11 mouse cellular contexts compared by ENCODE assay signal in the genomic region with DNA sequence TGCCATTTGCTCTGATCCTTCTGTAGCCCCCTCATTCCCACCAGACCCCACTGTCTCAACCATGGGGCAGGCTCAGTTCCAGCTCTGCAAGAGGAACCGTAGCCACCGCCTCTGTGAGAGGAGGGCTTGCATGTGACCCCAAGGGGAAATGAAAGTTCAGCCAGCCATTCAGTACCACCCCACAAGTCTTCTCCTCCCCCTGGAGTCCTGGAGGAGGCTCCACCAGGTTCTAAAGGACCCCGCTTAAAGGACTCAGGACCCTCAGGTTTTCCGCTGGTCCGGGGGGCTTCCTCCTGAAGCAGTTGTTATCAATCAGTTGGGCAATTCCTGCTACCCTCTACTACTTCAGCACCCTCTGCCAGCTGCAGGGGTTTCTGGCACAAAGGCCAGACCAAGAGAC. TPM values are rescaled to one million over a fixed set of nuclear protein-coding genes. Genes with fewer than 3 reads are reported as not detected.
A peak's percentile ranks its signal among the peaks of the same experiment; 100 is the strongest.
DNase-seq lines count a peak whose midpoint lies in the region; ATAC-seq and TF ChIP-seq lines count a peak whose summit lies in the region.
"Had no signal": no experiment of that assay in that cellular context is flagged by ENCODE, and none has a peak within 500 bp of the region (broad histone marks: within the 10 kb centered on the region; RNA-seq: fewer than 3 reads in every experiment).

No protein-coding gene starts in this region.

- peaks cover 48% of the 10 kb centered on the region for H3K4me1 ChIP-seq in embryonic facial prominence, embryonic 13.5 days
- peaks cover 57% of the 10 kb centered on the region for H3K4me1 ChIP-seq in liver, embryonic 12.5 days

- peaks cover 5% of the 10 kb centered on the region; the same call in 1 of the 2 replicates for H3K27me3 ChIP-seq in embryonic facial prominence, embryonic 13.5 days
- 0 out of 2 replicates have a peak, but pooled peaks cover 4% of the 10 kb centered on the region for H3K27me3 ChIP-seq in liver, embryonic 12.5 days (replicated peaks)

- H3K36me3 ChIP-seq in embryonic facial prominence, embryonic 13.5 days: no peaks in the 10 kb centered on the region
- peaks cover 4% of the 10 kb centered on the region; the same call in 1 of the 2 replicates for H3K36me3 ChIP-seq in liver, embryonic 12.5 days

- no peak for DNase-seq in layer of hippocampus, adult 2 months (ENCODE audit: low spot score in 2 of 2)
- no peak for DNase-seq in layer of hippocampus, postnatal 36 days
- no peak for DNase-seq in urinary bladder, adult 18-20 months (ENCODE audit: low spot score in 2 of 2)
- no peak for DNase-seq in adrenal gland, postnatal 10 days
- no peak for DNase-seq in cerebellum, adult 11-12 months
- DNase-seq: kidney, postnatal 14 days; right cerebral cortex, postnatal 25 days had no signal

- 0 out of 2 replicates have a peak overlapping the region, but pooled peaks have one; percentile 16 for H3K9ac ChIP-seq in embryonic facial prominence, embryonic 13.5 days
- 0 out of 2 replicates have a peak overlapping the region, but pooled peaks have one; percentile 3 for H3K9ac ChIP-seq in liver, embryonic 12.5 days

- no peaks in the 10 kb centered on the region for H3K9me3 ChIP-seq in embryonic facial prominence, embryonic 13.5 days
- H3K9me3 ChIP-seq in liver, embryonic 12.5 days (replicated peaks): no peaks in the 10 kb centered on the region
- H3K9me3 ChIP-seq: G1E had no signal

- no peak overlapping the region; the same call in 1 of the 2 replicates for H3K4me2 ChIP-seq in embryonic facial prominence, embryonic 13.5 days
- peak overlapping the region; percentile 37 for H3K4me2 ChIP-seq in liver, embryonic 12.5 days

- H3K4me3 ChIP-seq in layer of hippocampus, adult 2 months: no peak overlapping the region
- H3K4me3 ChIP-seq in embryonic facial prominence, embryonic 13.5 days: no peak overlapping the region
- no peak overlapping the region for H3K4me3 ChIP-seq in liver, embryonic 12.5 days

- H3K27ac ChIP-seq in layer of hippocampus, adult 2 months: peak overlapping the region; percentile 63
- H3K27ac ChIP-seq in embryonic facial prominence, embryonic 13.5 days: peak overlapping the region; percentile 39; the same call in 1 of the 2 replicates
- H3K27ac ChIP-seq in liver, embryonic 12.5 days: peak overlapping the region; percentile 45; the same call in 1 of the 2 replicates

- no peak for ATAC-seq in embryonic facial prominence, embryonic 13.5 days (ENCODE audit: insufficient number of reproducible peaks, insufficient read depth, low FRiP score, low TSS enrichment, low read depth)
- ATAC-seq in liver, embryonic 12.5 days: no peak
- peak; percentile 84 for ATAC-seq in neutrophil, adult 5-6 weeks (ENCODE audit: extremely low read depth, insufficient number of reproducible peaks, low FRiP score, poor library complexity, severe bottlenecking)

- no peak for TF ChIP-seq CTCF in layer of hippocampus, adult 2 months (conservative IDR thresholded peaks at IDR 0.05)

- WGBS in embryonic facial prominence, embryonic 13.5 days: 45% methylated on average over 5 of the region's 5 CpGs
- 64% methylated on average over 5 of the region's 5 CpGs for WGBS in liver, embryonic 12.5 days (ENCODE audit: insufficient replicate concordance)

RNA-seq across cellular contexts. Expression of a gene that starts 6.2 kb away (rescaled TPM):
- total RNA-seq in layer of hippocampus, adult 2 months (2021): 10 to 100 TPM; 40.8 to 42.2 TPM
- 10 to 100 TPM; 38.7 to 39.7 TPM for total RNA-seq in layer of hippocampus, postnatal 36 days (2021)
- polyA plus RNA-seq in embryonic facial prominence, embryonic 13.5 days (2015; fragmentation: Nextera tagmentation; extraction: Ambion mirVana): 10.9 and 12.2 TPM in 2 replicates
- 7.7 and 8.2 TPM in 2 replicates for polyA plus RNA-seq in liver, embryonic 12.5 days (2016; fragmentation: Nextera tagmentation; extraction: Ambion mirVana)
- total RNA-seq in neutrophil, adult 5-6 weeks (2017): 1.9 and 3.1 TPM in 2 replicates
- 10 to 100 TPM; 20.1 to 24.2 TPM for total RNA-seq in adrenal gland, postnatal 10 days (2021)

RNA-seq across cellular contexts. Expression of a gene that starts 23.3 kb away (rescaled TPM):
- under 1 TPM; 0.61 to 0.81 TPM for total RNA-seq in layer of hippocampus, adult 2 months (2021)
- total RNA-seq in layer of hippocampus, postnatal 36 days (2021): under 1 TPM; 0.25 to 0.66 TPM
- polyA plus RNA-seq in embryonic facial prominence, embryonic 13.5 days (2015; fragmentation: Nextera tagmentation; extraction: Ambion mirVana): 0.54 and 0.62 TPM in 2 replicates
- 0.75 and 0.78 TPM in 2 replicates for polyA plus RNA-seq in liver, embryonic 12.5 days (2016; fragmentation: Nextera tagmentation; extraction: Ambion mirVana)
- 0.49 TPM in 1 of 2 replicates, not detected in the other for total RNA-seq in neutrophil, adult 5-6 weeks (2017)
- not detected for total RNA-seq in adrenal gland, postnatal 10 days (2021)
- total RNA-seq: G1E had no signal
- polyA plus RNA-seq: G1E had no signal

RNA-seq across cellular contexts. Expression of a gene that starts 32.8 kb away (rescaled TPM):
- total RNA-seq in layer of hippocampus, adult 2 months (2021): 1 to 10 TPM; 1.2 to 2.1 TPM
- total RNA-seq in layer of hippocampus, postnatal 36 days (2021): 1 to 10 TPM; 1.4 to 1.9 TPM
- polyA plus RNA-seq in embryonic facial prominence, embryonic 13.5 days (2015; fragmentation: Nextera tagmentation; extraction: Ambion mirVana): 41.2 and 41.5 TPM in 2 replicates
- polyA plus RNA-seq in liver, embryonic 12.5 days (2016; fragmentation: Nextera tagmentation; extraction: Ambion mirVana): 21.8 and 23.2 TPM in 2 replicates
- 11.8 and 15.2 TPM in 2 replicates for total RNA-seq in neutrophil, adult 5-6 weeks (2017)
- total RNA-seq in adrenal gland, postnatal 10 days (2021): 10 to 100 TPM; 38.0 to 38.2 TPM
